Mouse (Mus musculus): ENCODE measurements around the gene Appl1. TPM values are rescaled to one million over a fixed set of nuclear protein-coding genes. Genes with fewer than 3 reads are reported as not detected.

Appl1 gene
- 17.2 and 24.5 TPM in 2 replicates for polyA plus RNA-seq (2012; ENCODE audit: insufficient read depth, insufficient read length, missing spikeins)

GRCm38 (mm10) chr14:26971106-26971789 is at the start of gene Appl1:
Appl1 (minus strand) TSS chr14:26971232.
- TF ChIP-seq POLR2A (IDR thresholded peaks at IDR 0.05; ENCODE audit: borderline replicate concordance, low read depth, low read length): no peak
- TF ChIP-seq CTCF (IDR thresholded peaks at IDR 0.05; ENCODE audit: low read depth, low read length): no peak

DNA sequence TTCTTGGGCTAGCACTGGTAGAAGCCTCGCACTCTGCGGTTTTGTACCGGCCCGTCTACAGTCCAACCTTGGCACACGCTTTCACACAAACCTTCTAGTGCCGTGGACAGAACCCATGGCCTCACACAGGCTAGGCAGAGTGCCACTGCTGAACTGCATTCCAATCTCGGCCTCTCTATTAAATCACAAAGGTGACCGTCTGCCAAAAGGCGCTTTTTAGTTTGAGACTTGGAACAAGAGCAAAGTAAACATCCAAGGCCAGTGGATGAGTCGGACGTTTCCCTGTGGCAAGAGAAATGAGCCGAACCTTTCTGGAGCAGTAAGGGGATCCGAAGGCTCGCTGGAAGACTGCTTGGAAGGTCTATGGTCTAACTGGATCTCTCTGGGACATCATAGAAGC is 48.8 kb upstream of the Appl1 start:
- TF ChIP-seq POLR2A (IDR thresholded peaks at IDR 0.05; ENCODE audit: borderline replicate concordance, low read depth, low read length) (no peak), CTCF (IDR thresholded peaks at IDR 0.05; ENCODE audit: low read depth, low read length) (no peak)
- Histone ChIP-seq H3K4me3 (ENCODE audit: insufficient read depth, low read length) (no peak overlapping the region), H3K27ac (ENCODE audit: insufficient read depth, low read depth, low read length) (no peak overlapping the region), H3K4me1 (ENCODE audit: control insufficient read depth, insufficient read depth, low read length) (no peaks in the 10 kb centered on the region)

More at GRCm38 (mm10) chr14:26971106-26971789, at the start of gene Appl1:
- Histone ChIP-seq H3K27ac (ENCODE audit: insufficient read depth, low read depth, low read length) (peak within 1 kb of the TSS; percentile 4; the same call in 1 of the 2 replicates), H3K4me1 (ENCODE audit: control insufficient read depth, insufficient read depth, low read length) (peaks cover 17% of the 10 kb centered on the region), H3K4me3 (ENCODE audit: insufficient read depth, low read length) (peak within 1 kb of the TSS; percentile 88)

- no peaks in the 10 kb centered on the region for H3K4me1 ChIP-seq (ENCODE audit: control insufficient read depth, insufficient read depth, low read length)
- H3K4me3 ChIP-seq (ENCODE audit: insufficient read depth, low read length): no peak overlapping the region
- TF ChIP-seq POLR2A (IDR thresholded peaks at IDR 0.05; ENCODE audit: borderline replicate concordance, low read depth, low read length) (no peak), CTCF (IDR thresholded peaks at IDR 0.05; ENCODE audit: low read depth, low read length) (no peak)
Measured at GRCm38 (mm10) chr14:27017936-27018335, 46.9 kb upstream of the Appl1 start.

DNA sequence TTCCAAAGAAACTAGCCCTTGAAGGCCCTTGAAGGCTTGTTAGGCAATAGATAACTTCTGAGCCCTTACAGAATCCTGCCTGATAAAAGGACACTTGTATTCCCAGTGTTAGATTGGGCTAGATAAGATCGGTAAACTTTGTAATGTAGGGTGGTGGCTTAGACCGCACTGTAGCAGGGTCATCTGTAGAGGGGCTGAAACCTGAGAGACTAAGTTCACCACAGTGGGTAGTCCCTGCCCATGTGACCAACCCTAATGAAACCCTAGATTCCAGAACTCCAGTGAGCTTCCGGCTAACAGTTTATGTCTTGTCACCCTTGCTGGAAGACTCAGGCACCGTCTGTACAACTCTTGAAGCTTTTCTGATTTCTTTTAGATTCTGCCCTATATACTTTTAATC is 42.6 kb upstream of the Appl1 start:
- Histone ChIP-seq H3K4me1 (ENCODE audit: control insufficient read depth, insufficient read depth, low read length) (no peaks in the 10 kb centered on the region), H3K27ac (ENCODE audit: insufficient read depth, low read depth, low read length) (no peak overlapping the region), H3K4me3 (ENCODE audit: insufficient read depth, low read length) (no peak overlapping the region)
- TF ChIP-seq CTCF (IDR thresholded peaks at IDR 0.05; ENCODE audit: low read depth, low read length) (no peak), POLR2A (IDR thresholded peaks at IDR 0.05; ENCODE audit: borderline replicate concordance, low read depth, low read length) (no peak)

More at GRCm38 (mm10) chr14:27017936-27018335, 46.9 kb upstream of the Appl1 start:
- H3K27ac ChIP-seq (ENCODE audit: insufficient read depth, low read depth, low read length): no peak overlapping the region

DNA sequence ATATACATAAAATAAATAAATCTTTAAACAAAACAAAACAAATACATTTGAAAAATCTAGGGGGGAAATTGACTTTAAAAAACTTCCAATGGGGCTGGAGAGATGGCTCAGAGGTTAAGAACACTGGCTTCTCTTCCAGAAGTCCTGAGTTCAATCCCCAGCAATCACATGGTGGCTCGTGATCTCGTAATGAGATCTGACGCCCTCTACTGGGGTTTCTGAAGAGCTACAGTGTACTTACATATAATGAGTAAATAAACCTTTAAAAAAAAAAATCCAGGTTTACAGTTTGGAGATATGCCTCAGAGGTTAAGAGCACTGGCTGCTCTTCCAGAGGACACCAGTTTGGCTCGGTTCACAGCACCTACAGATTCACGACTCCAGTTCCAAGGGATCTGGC is 40.5 kb upstream of the Appl1 start:
- H3K27ac ChIP-seq (ENCODE audit: insufficient read depth, low read depth, low read length): no peak overlapping the region
- H3K4me3 ChIP-seq (ENCODE audit: insufficient read depth, low read length): no peak overlapping the region
- TF ChIP-seq CTCF (IDR thresholded peaks at IDR 0.05; ENCODE audit: low read depth, low read length) (no peak), POLR2A (IDR thresholded peaks at IDR 0.05; ENCODE audit: borderline replicate concordance, low read depth, low read length) (no peak)
- no peaks in the 10 kb centered on the region for H3K4me1 ChIP-seq (ENCODE audit: control insufficient read depth, insufficient read depth, low read length)

DNA sequence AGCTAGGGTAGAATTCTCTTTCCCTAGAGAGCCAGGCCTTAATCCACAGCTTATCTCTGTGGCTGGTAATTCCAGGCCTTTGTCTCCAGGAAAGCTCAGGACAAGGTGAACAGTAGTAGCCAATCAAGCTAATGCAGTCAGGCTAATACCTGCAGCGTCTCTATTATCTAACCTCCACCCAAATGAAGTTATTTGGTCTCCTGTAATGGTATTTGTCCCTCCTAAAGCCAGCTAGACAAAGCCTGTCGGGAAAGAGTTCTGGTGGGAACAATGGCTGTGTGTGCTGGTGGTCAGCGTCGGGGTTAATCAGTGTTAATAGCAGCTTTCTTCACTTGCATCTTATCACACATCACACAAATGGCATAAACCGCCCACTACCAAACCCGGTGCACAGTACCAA is 34.9 kb upstream of the Appl1 start:
- TF ChIP-seq POLR2A (IDR thresholded peaks at IDR 0.05; ENCODE audit: borderline replicate concordance, low read depth, low read length): no peak
- no peak overlapping the region for H3K4me3 ChIP-seq (ENCODE audit: insufficient read depth, low read length)
- no peak overlapping the region for H3K27ac ChIP-seq (ENCODE audit: insufficient read depth, low read depth, low read length)
- no peaks in the 10 kb centered on the region for H3K4me1 ChIP-seq (ENCODE audit: control insufficient read depth, insufficient read depth, low read length)

- Histone ChIP-seq H3K4me3 (ENCODE audit: insufficient read depth, low read length) (no peak overlapping the region), H3K27ac (ENCODE audit: insufficient read depth, low read depth, low read length) (no peak overlapping the region), H3K4me1 (ENCODE audit: control insufficient read depth, insufficient read depth, low read length) (no peaks in the 10 kb centered on the region)
- TF ChIP-seq POLR2A (IDR thresholded peaks at IDR 0.05; ENCODE audit: borderline replicate concordance, low read depth, low read length): no peak
Measured at GRCm38 (mm10) chr14:27004906-27005305, 33.9 kb upstream of the Appl1 start.

- Histone ChIP-seq H3K27ac (ENCODE audit: insufficient read depth, low read depth, low read length) (no peak overlapping the region), H3K4me1 (ENCODE audit: control insufficient read depth, insufficient read depth, low read length) (no peaks in the 10 kb centered on the region), H3K4me3 (ENCODE audit: insufficient read depth, low read length) (no peak overlapping the region)
- TF ChIP-seq CTCF (IDR thresholded peaks at IDR 0.05; ENCODE audit: low read depth, low read length) (no peak), POLR2A (IDR thresholded peaks at IDR 0.05; ENCODE audit: borderline replicate concordance, low read depth, low read length) (no peak)
Measured at GRCm38 (mm10) chr14:27000386-27000785, 29.4 kb upstream of the Appl1 start.

DNA sequence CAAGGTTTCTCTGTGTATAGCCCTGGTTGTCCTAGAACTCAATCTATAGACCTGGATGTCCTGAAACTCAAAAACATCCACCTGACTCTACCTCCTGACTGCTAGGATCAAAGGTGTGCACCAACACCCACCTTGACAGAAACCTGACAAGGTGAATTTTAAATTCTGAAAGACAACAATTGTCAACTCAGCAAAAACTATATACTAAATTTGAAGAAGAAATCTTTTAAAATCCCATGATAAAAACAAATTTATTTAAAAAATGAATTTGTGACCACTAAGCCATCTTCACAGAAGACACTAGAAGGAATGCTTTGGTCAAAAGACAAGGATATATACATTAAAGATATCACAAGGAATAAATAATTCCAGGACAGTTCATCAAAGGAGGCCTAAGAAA is 25.2 kb upstream of the Appl1 start:
- TF ChIP-seq CTCF (IDR thresholded peaks at IDR 0.05; ENCODE audit: low read depth, low read length) (no peak), POLR2A (IDR thresholded peaks at IDR 0.05; ENCODE audit: borderline replicate concordance, low read depth, low read length) (no peak)
- H3K4me1 ChIP-seq (ENCODE audit: control insufficient read depth, insufficient read depth, low read length): peaks cover 6% of the 10 kb centered on the region
- no peak overlapping the region for H3K4me3 ChIP-seq (ENCODE audit: insufficient read depth, low read length)
- no peak overlapping the region for H3K27ac ChIP-seq (ENCODE audit: insufficient read depth, low read depth, low read length)

- Histone ChIP-seq H3K4me3 (ENCODE audit: insufficient read depth, low read length) (peak within 1 kb of the TSS; percentile 53), H3K4me1 (ENCODE audit: control insufficient read depth, insufficient read depth, low read length) (peaks cover 6% of the 10 kb centered on the region), H3K27ac (ENCODE audit: insufficient read depth, low read depth, low read length) (peak within 1 kb of the TSS; percentile 48)
- TF ChIP-seq POLR2A (IDR thresholded peaks at IDR 0.05; ENCODE audit: borderline replicate concordance, low read depth, low read length) (no peak), CTCF (IDR thresholded peaks at IDR 0.05; ENCODE audit: low read depth, low read length) (no peak; the same call in 1 of the 2 replicates)
Measured at GRCm38 (mm10) chr14:26994211-26994741, 23.2 kb upstream of the Appl1 start, which contains the start of gene Hesx1. Hesx1 (plus strand) TSS chr14:26994416.

Measured in bone marrow macrophage, adult 2 months (primary cell).